Comparison of ENCODE assay signal across 14 mouse cellular contexts in the genomic region with DNA sequence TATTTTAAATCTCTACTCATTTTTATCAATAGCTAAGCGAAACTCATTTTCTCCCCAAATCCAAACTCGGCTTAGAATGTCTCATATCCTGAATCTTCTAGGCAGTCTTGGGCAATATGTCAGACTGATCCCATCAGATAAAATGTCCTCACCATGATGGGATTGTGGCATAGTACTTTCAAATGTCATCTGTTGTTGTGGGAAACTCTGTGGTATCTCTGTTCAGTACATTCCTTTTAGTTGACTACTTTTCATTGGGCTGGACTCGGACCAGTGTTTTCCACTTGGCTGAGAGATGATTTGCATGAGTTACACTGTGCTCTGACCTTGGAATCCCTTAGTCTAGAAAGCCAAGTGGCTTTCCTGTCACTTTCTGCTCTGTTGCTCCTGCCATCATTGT.
DNase-seq lines count a peak whose midpoint lies in the region; ATAC-seq lines count a peak whose summit lies in the region.
"Had no signal": no experiment of that assay in that cellular context is flagged by ENCODE, and none has a peak within 500 bp of the region (broad histone marks: within the 10 kb centered on the region; RNA-seq: fewer than 3 reads in every experiment).

No protein-coding gene starts in this region.

- H3K4me2 ChIP-seq in heart, embryonic 11.5 days: no peak overlapping the region
- H3K4me2 ChIP-seq: limb, embryonic 12.5 days; stomach, embryonic 15.5 days had no signal

- no peaks in the 10 kb centered on the region for H3K36me3 ChIP-seq in heart, embryonic 11.5 days (ENCODE audit: control insufficient read depth, insufficient read depth, low read length)
- H3K36me3 ChIP-seq: limb, embryonic 12.5 days; midbrain, embryonic 10.5 days; stomach, embryonic 15.5 days had no signal

- H3K27ac ChIP-seq in heart, embryonic 11.5 days (ENCODE audit: low read depth, low read length): no peak overlapping the region
- H3K27ac ChIP-seq: limb, embryonic 12.5 days; midbrain, embryonic 10.5 days; stomach, embryonic 15.5 days had no signal

- intact Hi-C loops in heart, postnatal 25 days (cut with DNase I): no loop called here

- H3K4me3 ChIP-seq in heart, embryonic 11.5 days (ENCODE audit: low read depth, low read length): no peak overlapping the region
- H3K4me3 ChIP-seq: erythroblast, embryonic 14.5 days; limb, embryonic 12.5 days; midbrain, embryonic 10.5 days; stomach, embryonic 15.5 days had no signal

- H3K27me3 ChIP-seq in heart, embryonic 11.5 days (ENCODE audit: control insufficient read depth, insufficient read depth, low read length): no peaks in the 10 kb centered on the region
- H3K27me3 ChIP-seq: limb, embryonic 12.5 days; stomach, embryonic 15.5 days had no signal

- DNase-seq in heart, adult 18-20 months: peak; percentile 57 to 78
- peak; percentile 35 for DNase-seq in urinary bladder, postnatal 14 days (ENCODE audit: low spot score)
- DNase-seq in urinary bladder, postnatal 4 days (ENCODE audit: low spot score in 2 of 2): no peak
- DNase-seq in heart, postnatal 25 days (ENCODE audit: low spot score): peak; percentile 49
- no peak for DNase-seq in embryo, embryonic 10 days (ENCODE audit: low spot score)
- no peak for DNase-seq in yolk sac, embryonic 10.5 days (ENCODE audit: low spot score)
- DNase-seq: cerebellum, adult 8-10 months; right cerebral cortex, postnatal 4 days; thymus, postnatal 25 days had no signal

- no peaks in the 10 kb centered on the region for H3K9me3 ChIP-seq in heart, embryonic 11.5 days (replicated peaks; ENCODE audit: control insufficient read depth, low read length)
- H3K9me3 ChIP-seq: limb, embryonic 12.5 days; midbrain, embryonic 10.5 days; stomach, embryonic 15.5 days had no signal

- WGBS in heart, embryonic 11.5 days (ENCODE audit: insufficient replicate concordance): 77% methylated on average over 3 of the region's 3 CpGs

- H3K4me1 ChIP-seq in heart, embryonic 11.5 days (ENCODE audit: control insufficient read depth, insufficient read depth, low read length): no peaks in the 10 kb centered on the region
- H3K4me1 ChIP-seq: limb, embryonic 12.5 days; midbrain, embryonic 10.5 days; stomach, embryonic 15.5 days had no signal

- no peak overlapping the region for H3K9ac ChIP-seq in heart, embryonic 11.5 days (ENCODE audit: low read depth, low read length)
- H3K9ac ChIP-seq: limb, embryonic 12.5 days; stomach, embryonic 15.5 days had no signal

- no peak for ATAC-seq in heart, embryonic 11.5 days (replicated peaks; ENCODE audit: insufficient number of reproducible peaks, low FRiP score, low TSS enrichment)

Comparison
In these comparisons a context has a peak if more than half of its experiments do, and no peak if none do; other contexts are left out.
1. DNase-seq: peak in heart, adult 18-20 months (2 of 2), urinary bladder, postnatal 14 days (single experiment) and heart, postnatal 25 days (single experiment); none in urinary bladder, postnatal 4 days (0 of 2), embryo, embryonic 10 days (single experiment) and yolk sac, embryonic 10.5 days (single experiment).